Mouse (Mus musculus) thymus, adult 2 months (tissue): ENCODE results near the gene Stip1. TPM values are rescaled to one million over a fixed set of nuclear protein-coding genes. Genes with fewer than 3 reads are reported as not detected.

Experiments
- DNase-seq: peaks from one replicate; pipeline ENCODE4 v3.0.0; 2021
- H3K27ac ChIP-seq: fragments of 200-500 bp; 2 replicates; pipeline ENCODE4 v1.5.1; 2012; ENCODE audit warnings: low read length, control low read depth; ENCODE audit not compliant: control insufficient read depth, insufficient read depth
- H3K27me3 ChIP-seq: fragments of 200-500 bp; 2 replicates; pipeline ENCODE4 v1.6.1; 2012; ENCODE audit warnings: mild to moderate bottlenecking, low read length, moderate library complexity, mixed read lengths; ENCODE audit not compliant: control insufficient read depth, insufficient read depth
- H3K36me3 ChIP-seq: fragments of 200-500 bp; 2 replicates; pipeline ENCODE4 v1.6.1; 2012; ENCODE audit warnings: mild to moderate bottlenecking, low read length, moderate library complexity; ENCODE audit not compliant: control insufficient read depth, insufficient read depth
- H3K4me1 ChIP-seq: fragments of 200-500 bp; replicated peaks from 2 replicates; pipeline ENCODE4 v1.6.1; 2012; ENCODE audit warnings: low read length; ENCODE audit not compliant: control insufficient read depth, insufficient read depth
- H3K4me3 ChIP-seq: fragments of 200-500 bp; 2 replicates; pipeline ENCODE4 v1.5.1; 2012; ENCODE audit warnings: mild to moderate bottlenecking, low read length, control low read depth, moderate library complexity; ENCODE audit not compliant: control insufficient read depth, insufficient read depth
- CTCF ChIP-seq: fragments of 200-500 bp; IDR thresholded peaks from 2 replicates; pipeline ENCODE4 v1.5.1; 2012; ENCODE audit warnings: mild to moderate bottlenecking, control low read depth, low read length, moderate library complexity, borderline replicate concordance; ENCODE audit not compliant: control insufficient read depth, poor library complexity, insufficient read depth; ENCODE audit errors: extremely low read depth
- POLR2A ChIP-seq: fragments of 200-500 bp; IDR thresholded peaks from 2 replicates; pipeline ENCODE4 v1.6.1; 2012; ENCODE audit warnings: mild to moderate bottlenecking, low read length, control low read depth, moderate library complexity; ENCODE audit not compliant: control insufficient read depth, poor library complexity, insufficient read depth; ENCODE audit errors: extremely low read depth
- WGBS: fragments of 180-500 bp; shearing (Covaris S2); methylation state at CpG from one replicate; pipeline ENCODE4 v1.1.7; 2018; 5-methylcytosine and 5-hydroxymethylcytosine counted together
- polyA plus RNA-seq: library from polyadenylated mRNA; depleted of rRNA; stranded (reverse); fragments of >200 nt; gene quantifications from 2 replicates; pipeline ENCODE4 v1.2.3, GENCODE M21; 2012

Gene Stip1
- polyA plus RNA-seq, 1 experiment: 87.4 TPM

- H3K36me3 ChIP-seq: peaks cover 38% of the 10 kb centered on the region
- TF ChIP-seq CTCF (no peak), POLR2A (peak; percentile 4; the same call in 1 of the 2 replicates)
- peak; percentile 57 for DNase-seq
- H3K27ac ChIP-seq: peak overlapping the region; percentile 93
- 14% methylated on average over 12 of the region's 12 CpGs for WGBS
- peaks cover 19% of the 10 kb centered on the region for H3K4me1 ChIP-seq
- peak overlapping the region; percentile 90 for H3K4me3 ChIP-seq
- H3K27me3 ChIP-seq: no peaks in the 10 kb centered on the region
Observed at GRCm38 (mm10) chr19:7017541-7018457, 22.0 kb downstream of the Stip1 start.

DNA sequence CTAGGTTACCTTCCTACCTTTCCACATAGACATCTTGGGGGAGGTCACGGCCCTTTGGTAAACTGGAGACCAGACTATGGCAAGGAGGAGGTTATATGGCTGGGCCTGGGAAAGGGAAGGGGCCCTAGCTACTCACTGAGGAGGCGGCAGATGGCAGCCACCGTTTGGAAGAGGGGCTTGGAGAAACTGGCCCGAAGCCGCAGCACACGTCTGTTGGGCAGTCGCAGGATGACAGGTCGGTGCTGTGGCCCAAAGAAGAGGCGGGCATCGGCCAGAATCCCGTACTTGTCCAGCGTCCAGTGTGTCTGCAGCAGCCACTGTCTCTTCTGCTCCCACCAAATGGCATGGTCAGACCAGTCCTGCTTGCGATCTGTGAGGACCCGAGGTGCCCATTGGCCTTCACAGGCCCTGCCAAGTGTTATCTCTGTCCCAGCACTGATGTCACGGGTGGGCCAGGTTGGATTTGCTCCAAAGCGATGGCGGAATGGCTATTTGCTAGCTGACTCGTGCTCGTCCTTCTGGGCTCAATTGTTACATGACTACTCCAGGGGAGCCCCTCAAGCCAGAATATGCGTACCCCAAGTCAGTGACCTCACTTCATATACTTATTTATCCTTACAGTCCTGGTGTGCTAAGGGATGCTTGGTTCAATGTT, 25.2 kb downstream of the Stip1 start:
- TF ChIP-seq POLR2A: no peak
- no peak for TF ChIP-seq CTCF
- Histone ChIP-seq H3K27ac (no peak overlapping the region), H3K27me3 (no peaks in the 10 kb centered on the region), H3K36me3 (peaks cover 25% of the 10 kb centered on the region), H3K4me1 (peaks cover 12% of the 10 kb centered on the region), H3K4me3 (no peak overlapping the region)
- no peak for DNase-seq
- WGBS: 98% methylated on average over 20 of the region's 20 CpGs

- H3K36me3 ChIP-seq: peaks cover 25% of the 10 kb centered on the region
- TF ChIP-seq POLR2A: no peak
- whole genome bisulfite sequencing: 99% methylated on average over 9 of the region's 9 CpGs
- no peak for DNase-seq
- no peak overlapping the region for H3K27ac ChIP-seq
- H3K4me3 ChIP-seq: no peak overlapping the region
- no peaks in the 10 kb centered on the region for H3K27me3 ChIP-seq
- peaks cover 10% of the 10 kb centered on the region for H3K4me1 ChIP-seq
Observed at GRCm38 (mm10) chr19:7013984-7014383, 25.8 kb downstream of the Stip1 start.

DNA sequence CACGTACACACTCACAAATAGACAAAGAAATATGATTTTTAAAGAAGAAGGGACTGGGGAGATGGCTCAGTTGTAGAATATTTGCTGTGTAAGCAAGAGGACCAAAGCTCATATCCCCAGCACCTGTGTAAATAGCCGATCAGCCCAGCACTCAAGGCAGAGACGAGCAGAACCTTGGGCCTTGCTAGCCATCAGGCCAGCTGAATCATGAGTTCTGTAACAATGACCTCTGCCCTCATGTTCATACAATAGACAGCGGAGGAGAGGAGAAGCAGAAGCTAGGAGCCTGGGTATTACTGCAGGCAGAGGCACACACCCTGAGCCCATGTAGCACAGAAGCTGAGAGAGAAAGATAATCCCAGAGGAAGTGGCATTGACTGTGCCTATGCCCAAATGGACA, 27.3 kb downstream of the Stip1 start:
- H3K4me3 ChIP-seq: no peak overlapping the region
- 95% methylated on average over 4 of the region's 4 CpGs for WGBS
- DNase-seq: no peak
- no peak overlapping the region for H3K27ac ChIP-seq
- H3K36me3 ChIP-seq: peaks cover 30% of the 10 kb centered on the region
- H3K27me3 ChIP-seq: no peaks in the 10 kb centered on the region
- H3K4me1 ChIP-seq: peaks cover 5% of the 10 kb centered on the region
- no peak for TF ChIP-seq CTCF
- no peak for TF ChIP-seq POLR2A

- TF ChIP-seq POLR2A (no peak), CTCF (no peak)
- peaks cover 28% of the 10 kb centered on the region for H3K36me3 ChIP-seq
- WGBS: 94% methylated on average over 9 of the region's 9 CpGs
- H3K4me1 ChIP-seq: no peaks in the 10 kb centered on the region
- no peak overlapping the region for H3K4me3 ChIP-seq
- DNase-seq: no peak
- H3K27me3 ChIP-seq: no peaks in the 10 kb centered on the region
- H3K27ac ChIP-seq: no peak overlapping the region
Observed at GRCm38 (mm10) chr19:7006892-7007593, 32.7 kb downstream of the Stip1 start.

DNA sequence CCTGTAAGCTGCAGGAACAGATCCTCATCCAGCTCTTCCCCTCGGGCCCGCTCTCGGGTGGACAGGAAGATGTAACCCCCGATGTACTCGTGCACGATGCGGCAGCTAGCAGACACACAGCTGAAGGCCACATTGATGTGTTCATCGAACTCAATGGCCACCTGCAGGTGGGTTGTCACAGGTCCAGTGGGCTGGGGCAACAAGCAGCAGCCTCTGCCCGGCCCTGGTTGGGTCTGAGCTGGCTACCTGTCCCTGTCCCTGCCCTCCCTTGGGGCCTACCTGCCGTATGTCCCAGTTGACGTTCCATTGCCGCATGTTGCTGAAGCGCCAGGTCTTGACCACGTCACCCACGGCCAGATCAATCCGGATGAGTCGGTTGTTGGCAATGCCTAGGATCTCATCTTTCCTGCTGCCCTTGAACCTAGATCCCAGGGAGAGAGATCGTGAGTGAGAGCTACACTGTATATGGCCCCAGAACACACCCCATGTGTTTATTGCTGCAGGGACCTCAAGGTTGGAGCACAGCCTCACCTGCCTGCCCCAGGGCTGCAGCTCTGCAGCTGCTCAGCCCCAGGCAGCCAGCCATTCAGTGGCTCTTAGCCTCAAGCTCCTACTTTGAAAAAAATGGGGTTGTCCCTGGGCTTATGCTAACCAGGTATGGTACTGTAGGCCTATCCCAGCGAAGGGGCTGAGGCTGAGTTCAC, 40.3 kb downstream of the Stip1 start:
- H3K36me3 ChIP-seq: peaks cover 53% of the 10 kb centered on the region

More for the DNA sequence above, 40.3 kb downstream of the Stip1 start:
- Histone ChIP-seq H3K27ac (no peak overlapping the region), H3K4me1 (peaks cover 33% of the 10 kb centered on the region), H3K4me3 (no peak overlapping the region), H3K27me3 (no peaks in the 10 kb centered on the region)
- DNase-seq: no peak
- no peak for TF ChIP-seq CTCF
- TF ChIP-seq POLR2A: no peak
- WGBS: 94% methylated on average over 19 of the region's 19 CpGs
